Mouse (Mus musculus): ENCODE data around the gene Triml1. TPM values are rescaled to one million over a fixed set of nuclear protein-coding genes. Genes with fewer than 3 reads are reported as not detected.

Gene Triml1
- not detected in 4 replicates for total RNA-seq (2023; ENCODE audit: inconsistent age)

DNA sequence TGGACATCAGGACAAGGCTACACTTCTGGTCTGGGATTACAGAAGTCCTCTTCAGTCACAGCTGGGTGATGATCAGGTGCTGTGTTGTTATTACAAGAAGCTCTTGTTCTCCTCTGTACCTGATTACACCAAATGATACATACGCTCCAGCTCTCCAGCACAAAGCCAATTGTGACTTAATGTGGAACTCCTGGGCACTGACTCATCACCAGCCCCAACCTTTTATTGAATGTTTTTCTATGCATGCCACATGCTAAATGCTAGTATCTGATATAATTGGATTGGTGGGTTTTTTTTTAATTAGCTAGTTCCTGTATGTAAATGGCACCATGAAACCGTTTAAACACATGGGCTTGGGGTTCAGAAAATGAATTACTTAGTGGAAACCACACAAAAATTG, at the start of gene Triml1:
Gene Triml1 (minus strand): TSS at position 101 of the 400 bp plus-strand sequence.

DNA sequence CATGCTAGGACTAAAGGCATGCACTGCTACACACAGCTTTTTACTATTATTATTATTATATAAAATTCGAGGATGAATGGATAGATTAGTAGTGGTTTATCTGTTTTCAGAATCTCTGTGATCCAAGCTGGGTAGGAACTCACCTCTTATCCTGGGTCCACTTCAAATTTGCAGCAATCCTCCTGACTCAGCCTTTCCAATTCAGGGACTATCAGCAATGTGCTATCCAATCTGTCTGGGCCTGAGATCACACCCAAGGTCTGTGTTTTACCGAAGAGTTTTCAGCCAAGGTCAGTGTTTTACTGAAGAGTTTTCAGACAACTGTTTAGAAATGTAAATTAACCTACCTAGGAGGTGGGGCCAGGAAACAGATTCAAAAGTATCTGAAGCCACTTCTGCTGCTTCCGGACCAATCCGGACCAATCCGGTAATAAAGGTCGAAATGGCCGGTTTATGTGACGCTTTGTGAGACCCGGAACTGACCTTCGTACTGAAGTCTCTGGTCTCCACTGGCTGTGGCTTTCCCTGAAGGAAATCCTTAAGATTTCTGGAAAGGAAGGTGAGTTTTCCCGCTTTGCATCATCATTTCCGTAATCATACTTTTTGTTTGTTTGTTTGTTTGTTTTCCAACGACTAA, 38.9 kb upstream of the Triml1 start, which contains the start of gene Triml2:
Gene Triml2 (plus strand): TSS at position 488 of the 637 bp plus-strand sequence.

Other genes with a start within 250 kb of the Triml1 start
- not detected in 4 replicates for gene Triml2, start 39.1 kb upstream of the Triml1 start, total RNA-seq (2023; ENCODE audit: inconsistent age)
- not detected in 4 replicates for gene Zfp42, start 165.5 kb upstream of the Triml1 start, total RNA-seq (2023; ENCODE audit: inconsistent age)